Comparison of ENCODE assay signal across 8 mouse cellular contexts in the genomic region with DNA sequence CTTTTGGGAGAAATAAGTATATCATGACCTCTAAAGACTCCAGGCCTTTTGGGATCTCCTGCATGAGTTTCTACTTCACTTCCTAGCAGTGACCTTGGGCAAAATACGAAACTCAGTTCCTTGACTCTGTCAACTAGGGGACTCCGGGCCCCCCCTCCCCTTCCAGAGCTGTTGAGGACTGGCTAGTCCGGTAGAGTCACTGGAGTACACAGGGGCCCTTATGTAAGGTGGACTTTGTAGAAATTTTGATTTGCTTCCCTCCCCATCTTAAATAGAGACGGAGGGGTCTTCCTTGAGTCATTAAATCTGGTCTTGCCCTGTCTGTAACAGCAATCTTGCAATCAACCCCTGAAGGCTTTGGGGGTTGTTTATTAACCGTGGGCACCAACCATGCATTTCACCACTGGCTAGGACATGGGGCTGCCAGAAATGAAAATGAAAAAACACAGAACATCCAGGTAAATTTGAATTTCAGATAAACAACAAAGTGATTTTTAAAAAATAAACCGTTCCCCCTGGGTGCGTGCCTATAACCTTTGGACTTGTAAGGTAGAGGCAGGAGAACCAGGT. TPM values are rescaled to one million over a fixed set of nuclear protein-coding genes. Genes with fewer than 3 reads are reported as not detected.
DNase-seq lines count a peak whose midpoint lies in the region; ATAC-seq lines count a peak whose summit lies in the region.

No protein-coding gene starts in this region.

- no peak for DNase-seq in neural tube, embryonic 11.5 days (ENCODE audit: low spot score)
- DNase-seq in neural tube, embryonic 10.5 days (ENCODE audit: extremely low spot score, low spot score), result no peak
- no peak for DNase-seq in left cerebral cortex, adult 11 months (ENCODE audit: low spot score)
- no peak for DNase-seq in layer of hippocampus, postnatal 14 days (ENCODE audit: low spot score in 2 of 2)

- peak overlapping the region; percentile 97 for H3K27ac ChIP-seq in neural tube, embryonic 11.5 days (ENCODE audit: low read depth, low read length)
- H3K27ac ChIP-seq in hindbrain, embryonic 13.5 days, result peak overlapping the region; percentile 98
- H3K27ac ChIP-seq in limb, embryonic 15.5 days, result peak overlapping the region; percentile 98
- peak overlapping the region; percentile 98 for H3K27ac ChIP-seq in stomach, embryonic 16.5 days (ENCODE audit: low read length)

- no peaks in the 10 kb centered on the region; the same call in 1 of the 2 replicates for H3K36me3 ChIP-seq in neural tube, embryonic 11.5 days (ENCODE audit: control insufficient read depth, insufficient read depth, low read length)
- H3K36me3 ChIP-seq in hindbrain, embryonic 13.5 days, result peaks cover 7% of the 10 kb centered on the region
- H3K36me3 ChIP-seq in limb, embryonic 15.5 days, result peaks cover 10% of the 10 kb centered on the region
- H3K36me3 ChIP-seq in stomach, embryonic 16.5 days (ENCODE audit: control insufficient read depth, insufficient read depth, low read length), result no peaks in the 10 kb centered on the region

- whole genome bisulfite sequencing in neural tube, embryonic 11.5 days, result 69% methylated on average over 7 of the region's 7 CpGs
- WGBS in hindbrain, embryonic 13.5 days, result 60% methylated on average over 7 of the region's 7 CpGs
- 52% methylated on average over 7 of the region's 7 CpGs for WGBS in limb, embryonic 15.5 days
- WGBS in stomach, embryonic 16.5 days, result 57% methylated on average over 7 of the region's 7 CpGs

- no peak for ATAC-seq in neural tube, embryonic 11.5 days (ENCODE audit: insufficient read depth, low FRiP score, low TSS enrichment)
- no peak for ATAC-seq in hindbrain, embryonic 13.5 days (ENCODE audit: low FRiP score)
- no peak for ATAC-seq in limb, embryonic 15.5 days (ENCODE audit: insufficient number of reproducible peaks, low FRiP score, low TSS enrichment, low read depth)
- no peak for ATAC-seq in stomach, embryonic 16.5 days (ENCODE audit: insufficient read depth, low FRiP score)
- ATAC-seq in erythroid progenitor cell, adult 5-6 weeks (replicated peaks; ENCODE audit: low FRiP score, poor library complexity, severe bottlenecking), result no peak

- H3K4me2 ChIP-seq in neural tube, embryonic 11.5 days (ENCODE audit: low read depth), result peak overlapping the region; percentile 80
- H3K4me2 ChIP-seq in hindbrain, embryonic 13.5 days, result peak overlapping the region; percentile 92
- H3K4me2 ChIP-seq in limb, embryonic 15.5 days, result peak overlapping the region; percentile 85
- H3K4me2 ChIP-seq in stomach, embryonic 16.5 days (ENCODE audit: low read depth, low read length), result peak overlapping the region; percentile 92

- no peaks in the 10 kb centered on the region for H3K9me3 ChIP-seq in neural tube, embryonic 11.5 days (ENCODE audit: control insufficient read depth, low read length)
- no peaks in the 10 kb centered on the region for H3K9me3 ChIP-seq in hindbrain, embryonic 13.5 days
- H3K9me3 ChIP-seq in limb, embryonic 15.5 days, result no peaks in the 10 kb centered on the region
- no peaks in the 10 kb centered on the region for H3K9me3 ChIP-seq in stomach, embryonic 16.5 days (replicated peaks; ENCODE audit: control insufficient read depth, low read length)

- peak overlapping the region; percentile 98 for H3K9ac ChIP-seq in neural tube, embryonic 11.5 days (ENCODE audit: low read length)
- peak overlapping the region; percentile 92 for H3K9ac ChIP-seq in hindbrain, embryonic 13.5 days
- H3K9ac ChIP-seq in limb, embryonic 15.5 days, result peak overlapping the region; percentile 35; the same call in 1 of the 2 replicates
- peak overlapping the region; percentile 95 for H3K9ac ChIP-seq in stomach, embryonic 16.5 days (ENCODE audit: low read length)

- H3K27me3 ChIP-seq in neural tube, embryonic 11.5 days (ENCODE audit: control insufficient read depth, insufficient read depth, low read length), result no peaks in the 10 kb centered on the region
- H3K27me3 ChIP-seq in hindbrain, embryonic 13.5 days, result no peaks in the 10 kb centered on the region
- no peaks in the 10 kb centered on the region for H3K27me3 ChIP-seq in limb, embryonic 15.5 days
- no peaks in the 10 kb centered on the region for H3K27me3 ChIP-seq in stomach, embryonic 16.5 days (ENCODE audit: control insufficient read depth, insufficient read depth, low read length)

- H3K4me3 ChIP-seq in neural tube, embryonic 11.5 days (ENCODE audit: low read depth, low read length), result peak overlapping the region; percentile 85
- H3K4me3 ChIP-seq in hindbrain, embryonic 13.5 days, result peak overlapping the region; percentile 77
- peak overlapping the region; percentile 96 for H3K4me3 ChIP-seq in limb, embryonic 15.5 days
- peak overlapping the region; percentile 82 for H3K4me3 ChIP-seq in stomach, embryonic 16.5 days (replicated peaks; ENCODE audit: low read length)

- H3K4me1 ChIP-seq in neural tube, embryonic 11.5 days (ENCODE audit: control insufficient read depth, insufficient read depth, low read length), result peaks cover 14% of the 10 kb centered on the region
- peaks cover 53% of the 10 kb centered on the region for H3K4me1 ChIP-seq in hindbrain, embryonic 13.5 days (replicated peaks)
- peaks cover 30% of the 10 kb centered on the region for H3K4me1 ChIP-seq in limb, embryonic 15.5 days
- peaks cover 22% of the 10 kb centered on the region for H3K4me1 ChIP-seq in stomach, embryonic 16.5 days (ENCODE audit: control insufficient read depth, insufficient read depth, low read length)

RNA-seq across cellular contexts. Expression of a gene that starts 3.2 kb away (rescaled TPM):
- 55.9 and 56.7 TPM in 2 replicates for polyA plus RNA-seq in neural tube, embryonic 11.5 days (2014; fragmentation: Nextera tagmentation; extraction: Ambion mirVana)
- polyA plus RNA-seq in hindbrain, embryonic 13.5 days (2015; fragmentation: Nextera tagmentation; extraction: Ambion mirVana), result 47.1 and 48.6 TPM in 2 replicates
- polyA plus RNA-seq in limb, embryonic 15.5 days (2015; fragmentation: Nextera tagmentation; extraction: Ambion mirVana), result 20.4 and 22.3 TPM in 2 replicates
- polyA plus RNA-seq in stomach, embryonic 16.5 days (2015; fragmentation: Nextera tagmentation; extraction: Ambion mirVana), result 18.7 and 20.4 TPM in 2 replicates
- total RNA-seq in layer of hippocampus, postnatal 14 days (2021), result 10 to 100 TPM; 66.9 TPM
- total RNA-seq in erythroid progenitor cell, adult 5-6 weeks (2015; ENCODE audit: low replicate concordance), result 15.1 and 18.0 TPM in 2 replicates
- 8.7 and 11.3 TPM in 2 replicates for total RNA-seq in erythroid progenitor cell, adult 5-6 weeks (2017; ENCODE audit: low replicate concordance)

RNA-seq across cellular contexts. Expression of a gene that starts 47.8 kb away (rescaled TPM):
- 22.6 TPM in 2 replicates for polyA plus RNA-seq in neural tube, embryonic 11.5 days (2014; fragmentation: Nextera tagmentation; extraction: Ambion mirVana)
- polyA plus RNA-seq in hindbrain, embryonic 13.5 days (2015; fragmentation: Nextera tagmentation; extraction: Ambion mirVana), result 18.4 and 19.5 TPM in 2 replicates
- polyA plus RNA-seq in limb, embryonic 15.5 days (2015; fragmentation: Nextera tagmentation; extraction: Ambion mirVana), result 12.7 and 13.7 TPM in 2 replicates
- polyA plus RNA-seq in stomach, embryonic 16.5 days (2015; fragmentation: Nextera tagmentation; extraction: Ambion mirVana), result 17.3 and 17.4 TPM in 2 replicates
- total RNA-seq in layer of hippocampus, postnatal 14 days (2021), result 10 to 100 TPM; 22.9 to 25.2 TPM
- total RNA-seq in erythroid progenitor cell, adult 5-6 weeks (2015; ENCODE audit: low replicate concordance), result 11.3 and 13.3 TPM in 2 replicates
- 2.0 and 2.8 TPM in 2 replicates for total RNA-seq in erythroid progenitor cell, adult 5-6 weeks (2017; ENCODE audit: low replicate concordance)

Comparison
In these comparisons a context has a peak if more than half of its experiments do, and no peak if none do; other contexts are left out.
1. H3K9ac ChIP-seq: peak in every context shown above with its lines; median percentile 98 in neural tube, embryonic 11.5 days; 95 in stomach, embryonic 16.5 days; 92 in hindbrain, embryonic 13.5 days; 35 in limb, embryonic 15.5 days.